Comparison of ENCODE assay signal across 11 mouse cellular contexts in the genomic region with DNA sequence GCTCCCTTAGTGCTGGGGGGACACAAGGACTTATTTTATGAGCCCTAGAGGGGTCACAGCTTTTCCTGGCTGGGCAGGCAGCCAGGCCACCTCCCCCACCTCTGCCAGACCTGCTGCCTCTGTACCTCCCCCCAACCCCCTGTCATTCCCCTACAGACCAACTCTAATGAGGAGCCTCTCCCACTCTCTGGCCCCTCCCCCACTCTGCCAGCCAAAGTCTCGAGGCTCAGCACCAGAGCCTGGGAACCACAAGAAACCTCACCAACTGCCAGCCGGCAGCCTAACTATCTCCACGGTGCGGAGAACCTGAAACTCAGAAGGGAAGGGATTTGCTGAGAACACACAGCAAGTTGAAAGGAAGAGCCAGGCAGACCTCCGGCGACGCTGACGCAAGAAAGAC. TPM values are rescaled to one million over a fixed set of nuclear protein-coding genes. Genes with fewer than 3 reads are reported as not detected.
A peak's percentile ranks its signal among the peaks of the same experiment; 100 is the strongest.
DNase-seq lines count a peak whose midpoint lies in the region; ATAC-seq and TF ChIP-seq lines count a peak whose summit lies in the region.
"Had no signal": no experiment of that assay in that cellular context is flagged by ENCODE, and none has a peak within 500 bp of the region (broad histone marks: within the 10 kb centered on the region; RNA-seq: fewer than 3 reads in every experiment).

No protein-coding gene starts in this region.

- no peaks in the 10 kb centered on the region for H3K27me3 ChIP-seq in kidney, embryonic 14.5 days (ENCODE audit: control insufficient read depth, insufficient read depth, low read length)
- H3K27me3 ChIP-seq in hindbrain, embryonic 12.5 days = 0 out of 2 replicates have a peak, but pooled peaks cover 8% of the 10 kb centered on the region
- H3K27me3 ChIP-seq in midbrain, embryonic 12.5 days = peaks cover 15% of the 10 kb centered on the region

- 3% methylated on average over 8 of the region's 8 CpGs for WGBS in kidney, embryonic 14.5 days
- WGBS in hindbrain, embryonic 12.5 days = under 1% methylated on average over 8 of the region's 8 CpGs
- WGBS in midbrain, embryonic 12.5 days = 2% methylated on average over 8 of the region's 8 CpGs

- H3K36me3 ChIP-seq in kidney, embryonic 14.5 days (ENCODE audit: control insufficient read depth, insufficient read depth, low read length) = no peaks in the 10 kb centered on the region
- no peaks in the 10 kb centered on the region for H3K36me3 ChIP-seq in hindbrain, embryonic 12.5 days
- no peaks in the 10 kb centered on the region for H3K36me3 ChIP-seq in midbrain, embryonic 12.5 days

- no peak overlapping the region for H3K9ac ChIP-seq in kidney, embryonic 14.5 days (ENCODE audit: low read depth, low read length)
- H3K9ac ChIP-seq in hindbrain, embryonic 12.5 days = no peak overlapping the region; the same call in 1 of the 2 replicates
- H3K9ac ChIP-seq in midbrain, embryonic 12.5 days (replicated peaks) = no peak overlapping the region

- no peak for TF ChIP-seq CTCF in gastrocnemius, adult 2 months (IDR thresholded peaks at IDR 0.05)

- peaks cover 9% of the 10 kb centered on the region; the same call in 1 of the 2 replicates for H3K4me1 ChIP-seq in kidney, embryonic 14.5 days (ENCODE audit: control insufficient read depth, insufficient read depth, low read length)
- peaks cover 36% of the 10 kb centered on the region for H3K4me1 ChIP-seq in hindbrain, embryonic 12.5 days
- H3K4me1 ChIP-seq in midbrain, embryonic 12.5 days = peaks cover 37% of the 10 kb centered on the region

- H3K9me3 ChIP-seq in kidney, embryonic 14.5 days (ENCODE audit: control insufficient read depth, low read length) = no peaks in the 10 kb centered on the region
- H3K9me3 ChIP-seq in hindbrain, embryonic 12.5 days (replicated peaks) = no peaks in the 10 kb centered on the region
- no peaks in the 10 kb centered on the region for H3K9me3 ChIP-seq in midbrain, embryonic 12.5 days

- no peak for DNase-seq in kidney, adult 8-10 months
- peak; percentile 65 for DNase-seq in embryo, embryonic 10.5 days (ENCODE audit: low spot score)
- DNase-seq in left cerebral cortex, adult 18-20 months (ENCODE audit: low spot score in 2 of 2) = no peak
- DNase-seq in ovary, postnatal 36 days (ENCODE audit: low spot score) = no peak
- no peak for DNase-seq in gastrocnemius, adult 2 months
- DNase-seq: heart, adult 2 months; thymus, postnatal 14 days had no signal

- H3K4me3 ChIP-seq in kidney, embryonic 14.5 days (ENCODE audit: low read length) = no peak overlapping the region
- H3K4me3 ChIP-seq in hindbrain, embryonic 12.5 days = 0 out of 2 replicates have a peak overlapping the region, but pooled peaks have one; percentile 11
- H3K4me3 ChIP-seq in midbrain, embryonic 12.5 days = no peak overlapping the region
- no peak overlapping the region for H3K4me3 ChIP-seq in gastrocnemius, adult 2 months
- H3K4me3 ChIP-seq: heart, adult 2 months had no signal

- peak overlapping the region; percentile 23 for H3K4me2 ChIP-seq in kidney, embryonic 14.5 days (replicated peaks; ENCODE audit: low read depth, low read length)
- H3K4me2 ChIP-seq in hindbrain, embryonic 12.5 days (replicated peaks) = peak overlapping the region; percentile 32
- peak overlapping the region; percentile 26 for H3K4me2 ChIP-seq in midbrain, embryonic 12.5 days (replicated peaks)

- ATAC-seq in kidney, embryonic 14.5 days (ENCODE audit: low FRiP score, low TSS enrichment) = peak; percentile 20; the same call in 1 of the 2 replicates
- no peak for ATAC-seq in hindbrain, embryonic 12.5 days (ENCODE audit: low FRiP score)
- 0 out of 2 replicates have a peak, but pooled peaks have one; percentile 30 for ATAC-seq in midbrain, embryonic 12.5 days (ENCODE audit: low FRiP score, low read depth)

- intact Hi-C loops in gastrocnemius, adult 2 months (cut with DNase I) = loop anchor here (10.0 kb wide), 1 partner anchor 249 kb away; the partner anchor contains the start of gene Trpc4ap

- no peak overlapping the region for H3K27ac ChIP-seq in kidney, embryonic 14.5 days (ENCODE audit: low read depth, low read length)
- no peak overlapping the region for H3K27ac ChIP-seq in hindbrain, embryonic 12.5 days
- H3K27ac ChIP-seq in midbrain, embryonic 12.5 days (replicated peaks) = no peak overlapping the region
- H3K27ac ChIP-seq in gastrocnemius, adult 2 months = no peak overlapping the region
- H3K27ac ChIP-seq: heart, adult 2 months had no signal

RNA-seq across cellular contexts. Expression of gene Gdf5, which starts 1.7 kb away (rescaled TPM):
- 0.19 and 0.53 TPM in 2 replicates for polyA plus RNA-seq in kidney, embryonic 14.5 days (2014; fragmentation: Nextera tagmentation; extraction: Ambion mirVana)
- polyA plus RNA-seq in hindbrain, embryonic 12.5 days (2016; fragmentation: Nextera tagmentation; extraction: Ambion mirVana) = 3.6 and 3.8 TPM in 2 replicates
- 0.59 and 1.0 TPM in 2 replicates for polyA plus RNA-seq in midbrain, embryonic 12.5 days (2016; fragmentation: Nextera tagmentation; extraction: Ambion mirVana)
- total RNA-seq in left cerebral cortex, adult 18-20 months (2021) = under 1 TPM; 0.19 to 0.21 TPM
- under 1 TPM in 1 of 2 experiments, not detected in 1; 0.08 TPM for total RNA-seq in gastrocnemius, adult 2 months (2021)
- total RNA-seq: heart, adult 2 months; monocyte, adult 5-6 weeks had no signal

RNA-seq across cellular contexts. Expression of gene Gm15557, which starts 2.9 kb away (rescaled TPM):
- not detected in 2 replicates for polyA plus RNA-seq in kidney, embryonic 14.5 days (2014; fragmentation: Nextera tagmentation; extraction: Ambion mirVana)
- polyA plus RNA-seq in hindbrain, embryonic 12.5 days (2016; fragmentation: Nextera tagmentation; extraction: Ambion mirVana) = not detected in 2 replicates
- polyA plus RNA-seq in midbrain, embryonic 12.5 days (2016; fragmentation: Nextera tagmentation; extraction: Ambion mirVana) = not detected in 2 replicates
- not detected for total RNA-seq in left cerebral cortex, adult 18-20 months (2021)
- not detected for total RNA-seq in gastrocnemius, adult 2 months (2021)
- total RNA-seq: heart, adult 2 months; monocyte, adult 5-6 weeks had no signal
- polyA plus RNA-seq: heart, adult 2 months had no signal

RNA-seq across cellular contexts. Expression of gene Cep250, which starts 12.8 kb away (rescaled TPM):
- polyA plus RNA-seq in kidney, embryonic 14.5 days (2014; fragmentation: Nextera tagmentation; extraction: Ambion mirVana) = 14.1 and 24.4 TPM in 2 replicates
- 26.9 and 27.7 TPM in 2 replicates for polyA plus RNA-seq in hindbrain, embryonic 12.5 days (2016; fragmentation: Nextera tagmentation; extraction: Ambion mirVana)
- 26.3 and 27.3 TPM in 2 replicates for polyA plus RNA-seq in midbrain, embryonic 12.5 days (2016; fragmentation: Nextera tagmentation; extraction: Ambion mirVana)
- 10 to 100 TPM; 18.2 to 19.5 TPM for total RNA-seq in left cerebral cortex, adult 18-20 months (2021)
- total RNA-seq in gastrocnemius, adult 2 months (2021) = 1 to 10 TPM; 3.8 to 4.6 TPM

RNA-seq across cellular contexts. Expression of gene Uqcc1, which starts 13.4 kb away (rescaled TPM):
- 56.3 and 66.3 TPM in 2 replicates for polyA plus RNA-seq in kidney, embryonic 14.5 days (2014; fragmentation: Nextera tagmentation; extraction: Ambion mirVana)
- 65.5 and 70.0 TPM in 2 replicates for polyA plus RNA-seq in hindbrain, embryonic 12.5 days (2016; fragmentation: Nextera tagmentation; extraction: Ambion mirVana)
- polyA plus RNA-seq in midbrain, embryonic 12.5 days (2016; fragmentation: Nextera tagmentation; extraction: Ambion mirVana) = 73.7 and 87.6 TPM in 2 replicates
- 10 to 100 TPM; 84.7 to 91.8 TPM for total RNA-seq in left cerebral cortex, adult 18-20 months (2021)
- total RNA-seq in gastrocnemius, adult 2 months (2021) = 100 to 1,000 TPM; 139 to 198 TPM
